Mouse (Mus musculus) layer of hippocampus, postnatal 25 days (tissue): ENCODE data around the gene Gvin1. TPM values are rescaled to one million over a fixed set of nuclear protein-coding genes. Genes with fewer than 3 reads are reported as not detected.
"Not testable (repeated sequence)": the region's sequence is repeated elsewhere in the genome, so short reads cannot be mapped to it uniquely, and the experiment has no call there.

Source experiments
- DNase-seq, 2 experiments: peaks; one replicate each; pipeline ENCODE4 v3.0.0; 2022; ENCODE audit warnings: mixed read lengths in 2 of 2, low spot score in 1 of 2; ENCODE audit errors: extremely low spot score in 1 of 2
- total RNA-seq, 2 experiments: library from RNA; stranded (reverse); gene quantifications; 2 replicates each; pipeline ENCODE4 v1.2.3; 2021

Gene Gvin1
- under 1 TPM in 1 of 2 experiments, not detected in 1; 0.28 TPM for total RNA-seq

- not testable (repeated sequence) for DNase-seq
Measured at GRCm38 (mm10) chr7:106215177-106215576, at the start of gene Gvin1. Gvin1 (minus strand) TSS chr7:106215326.

GRCm38 (mm10) chr7:106251844-106252517, 36.9 kb upstream of the Gvin1 start:
- DNase-seq: no peak

- DNase-seq: no peak
Measured at GRCm38 (mm10) chr7:106248922-106249321, 33.8 kb upstream of the Gvin1 start.

- no peak for DNase-seq
Measured at GRCm38 (mm10) chr7:106248245-106248644, 33.1 kb upstream of the Gvin1 start.

- DNase-seq: no peak
Measured at GRCm38 (mm10) chr7:106245601-106246000, 30.5 kb upstream of the Gvin1 start.

GRCm38 (mm10) chr7:106240484-106241275, 25.6 kb upstream of the Gvin1 start:
- not testable (repeated sequence) for DNase-seq

- DNase-seq: no peak
Measured at GRCm38 (mm10) chr7:106237192-106237465, 22.0 kb upstream of the Gvin1 start.

GRCm38 (mm10) chr7:106236327-106237191, 21.4 kb upstream of the Gvin1 start:
- no peak for DNase-seq

- no peak for DNase-seq
Measured at GRCm38 (mm10) chr7:106235596-106235995, 20.5 kb upstream of the Gvin1 start.

- DNase-seq: not testable (repeated sequence)
Measured at GRCm38 (mm10) chr7:106215910-106216309, 784 bp upstream of the Gvin1 start.

GRCm38 (mm10) chr7:106213770-106214169, 1.4 kb downstream of the Gvin1 start:
- DNase-seq: not testable (repeated sequence)

GRCm38 (mm10) chr7:106206630-106207029, 8.5 kb downstream of the Gvin1 start:
- DNase-seq: not testable (repeated sequence)

GRCm38 (mm10) chr7:106177065-106177464, 38.1 kb downstream of the Gvin1 start:
- DNase-seq: not testable (repeated sequence)

- DNase-seq: not testable (repeated sequence)
Measured at GRCm38 (mm10) chr7:106145013-106145754, 69.9 kb downstream of the Gvin1 start.

GRCm38 (mm10) chr7:106141128-106141895, 73.8 kb downstream of the Gvin1 start:
- DNase-seq: not testable (repeated sequence)

GRCm38 (mm10) chr7:106117090-106117948, 97.8 kb downstream of the Gvin1 start:
- DNase-seq: not testable (repeated sequence)
